Mouse (Mus musculus) R1 (cell line): ENCODE data around the gene Trappc10.

Experiments used
- DNase-seq: peaks from one replicate; pipeline ENCODE4 v3.0.0-alpha.2; 2018; ENCODE audit warnings: low read depth, low spot score

Gene Trappc10

DNA sequence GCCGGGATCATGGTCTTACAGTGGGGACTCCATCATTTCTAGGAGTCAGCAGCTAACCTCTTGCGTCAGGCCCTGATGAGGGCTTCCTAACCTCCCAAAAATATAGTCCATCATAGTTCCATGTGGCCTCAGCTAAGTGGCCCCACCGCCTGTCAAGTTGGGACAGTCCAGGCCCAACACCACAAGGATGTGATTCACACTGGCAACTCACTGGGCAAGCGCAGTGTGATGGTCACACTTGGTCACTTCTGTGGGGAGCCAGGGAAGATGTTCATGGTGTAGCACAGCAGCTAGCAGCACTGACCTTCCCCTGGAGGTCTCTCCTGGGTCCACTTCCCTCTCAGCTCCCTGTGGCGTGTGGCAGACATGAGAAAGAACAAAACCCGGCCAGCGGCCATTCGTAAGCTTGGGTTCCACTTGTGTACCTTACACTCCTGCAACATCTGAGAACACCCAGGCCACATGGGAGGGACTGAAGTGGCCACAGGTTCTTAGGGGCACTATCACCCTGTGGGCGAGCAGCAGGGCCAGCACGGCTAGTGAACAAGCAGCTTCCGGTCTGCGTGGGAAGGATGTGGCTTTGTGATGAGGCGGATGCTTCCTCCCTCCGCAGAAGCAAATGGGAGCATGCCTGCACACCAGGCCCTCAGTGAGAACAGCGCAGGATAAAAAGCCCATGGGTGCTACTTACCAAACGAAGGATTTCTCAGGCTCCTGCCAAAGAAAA, 83.9 kb downstream of the Trappc10 start:
- no peak for DNase-seq

DNA sequence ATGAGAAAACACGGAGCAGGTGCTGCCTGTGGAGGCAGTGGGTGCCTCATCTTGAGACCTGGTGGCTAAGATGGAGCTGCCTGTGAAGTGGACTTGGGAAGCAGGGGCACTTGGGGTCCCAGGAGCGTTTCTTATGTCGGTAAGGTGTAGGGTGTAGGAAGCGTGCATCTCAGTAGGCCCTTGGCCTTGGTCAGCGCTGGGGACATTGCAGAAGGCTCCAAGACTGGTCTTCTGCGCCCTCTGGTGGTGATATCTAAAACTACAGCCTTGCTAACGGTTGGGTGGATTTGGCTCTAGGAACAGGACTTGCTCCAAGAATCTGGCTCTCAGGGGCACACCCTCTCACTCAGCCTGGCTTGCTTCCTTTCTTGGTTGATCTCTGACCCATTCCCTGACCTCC, 84.5 kb downstream of the Trappc10 start:
- DNase-seq = peak; percentile 80

DNA sequence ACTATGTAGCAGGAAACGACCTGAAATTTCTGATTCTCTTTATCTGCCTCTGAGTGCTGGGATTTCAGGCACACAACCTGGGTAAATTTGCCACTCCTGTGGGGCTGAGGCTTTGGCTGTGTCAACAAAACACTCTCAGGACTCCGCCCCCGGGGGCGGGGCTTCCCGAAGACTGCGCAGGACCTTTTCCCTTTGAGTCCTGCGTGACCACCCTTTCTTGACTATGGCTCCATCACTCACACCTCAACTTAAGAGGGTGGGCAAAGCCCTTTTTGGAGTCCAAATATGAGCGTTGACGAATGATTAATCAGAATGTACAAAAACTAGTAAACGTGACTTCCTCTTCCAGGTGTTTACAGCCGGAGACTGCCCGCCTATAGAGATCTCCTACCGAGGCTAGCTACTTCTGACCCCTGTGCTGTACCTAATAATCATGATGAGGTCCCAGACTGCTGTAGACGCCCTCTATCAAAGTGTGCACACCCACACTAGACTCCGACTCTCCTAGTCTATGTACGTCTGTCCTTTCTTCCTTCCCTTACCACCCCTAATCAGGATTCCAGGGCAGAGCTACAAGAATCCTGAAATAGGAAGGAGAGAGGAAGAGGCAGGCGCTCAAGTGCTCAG, 85.1 kb downstream of the Trappc10 start:
- peak; percentile 68 for DNase-seq

DNA sequence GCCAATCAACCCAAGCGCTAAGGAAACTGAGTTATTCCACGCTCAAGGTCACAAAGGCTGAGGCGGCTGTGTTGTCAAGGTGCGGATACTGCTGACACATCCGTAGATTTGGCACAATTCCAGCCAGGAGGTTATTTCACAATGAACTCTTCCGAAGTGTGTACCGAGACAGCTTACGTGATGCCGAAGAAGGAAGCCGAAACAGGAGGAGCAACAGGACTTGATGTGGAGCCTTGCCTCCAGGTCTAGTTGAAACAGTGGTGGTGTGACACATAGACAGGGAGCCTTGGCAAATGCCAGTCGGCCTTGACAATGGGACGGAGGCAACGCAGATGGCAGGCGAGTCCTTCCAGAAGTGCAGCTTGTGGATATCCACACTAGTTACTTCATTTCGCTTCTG, 86.4 kb downstream of the Trappc10 start:
- peak; percentile 31 for DNase-seq

DNA sequence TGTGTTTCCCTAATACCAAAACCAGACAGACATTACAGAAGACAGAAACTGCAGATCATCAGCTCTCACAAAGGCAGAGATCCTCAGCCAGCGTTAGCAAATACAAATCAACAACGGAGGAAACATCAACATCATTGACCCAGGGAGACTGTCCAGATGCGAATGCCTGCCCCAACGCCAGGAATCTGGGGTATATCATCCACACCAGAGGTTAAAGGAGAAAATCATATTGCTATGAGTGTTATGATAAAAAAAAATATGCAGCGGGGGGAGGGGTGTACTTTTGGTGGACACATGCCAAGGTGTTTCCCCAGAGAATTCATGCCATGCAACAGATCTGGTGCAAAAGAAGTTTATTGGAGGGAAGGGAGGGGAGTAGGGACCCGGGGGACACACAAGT, 87.5 kb downstream of the Trappc10 start:
- DNase-seq = no peak

DNA sequence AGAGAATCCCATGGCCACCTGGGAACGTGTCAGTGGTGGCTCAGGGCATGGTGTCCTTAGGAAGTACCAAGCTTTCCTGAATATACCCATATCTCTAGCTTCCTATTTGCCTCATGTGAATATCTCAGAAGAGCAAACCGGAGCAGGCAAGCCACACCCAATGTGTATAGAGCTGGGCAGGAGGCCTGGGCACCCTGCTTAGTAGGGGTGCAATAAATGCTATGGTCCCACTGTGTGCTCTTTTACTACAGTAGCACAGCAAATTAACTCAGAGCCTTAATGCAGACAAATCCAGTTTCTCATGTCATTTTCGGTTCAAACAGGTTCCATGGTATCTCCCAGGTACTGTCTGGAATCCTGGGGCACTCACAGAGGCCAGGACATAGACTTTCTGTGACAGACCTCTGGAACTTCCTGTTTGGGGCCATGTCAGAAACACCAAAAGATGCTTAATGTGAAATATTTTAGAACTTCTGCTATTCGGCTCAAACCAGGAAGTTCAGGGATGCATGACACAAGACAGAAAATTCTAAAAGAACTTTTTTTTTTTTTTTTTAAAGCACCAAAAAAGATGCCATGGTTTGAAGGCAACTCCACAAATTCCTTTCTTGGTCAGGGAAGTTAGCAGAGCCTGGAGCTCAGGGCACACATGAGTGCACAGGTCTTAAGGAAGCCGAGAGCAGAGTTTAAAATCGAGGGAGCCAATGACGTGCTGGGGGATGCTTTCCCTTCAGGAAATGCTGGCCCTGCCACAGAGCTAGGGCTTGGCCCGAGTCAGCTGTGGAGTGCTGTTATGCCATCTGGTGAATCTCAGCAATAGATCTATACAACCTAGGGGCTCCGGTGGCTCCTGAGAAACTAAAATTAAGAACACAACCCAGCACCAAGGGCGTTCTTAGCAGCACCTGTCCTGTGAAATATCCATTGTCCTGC, 95.3 kb downstream of the Trappc10 start:
- DNase-seq = no peak

DNA sequence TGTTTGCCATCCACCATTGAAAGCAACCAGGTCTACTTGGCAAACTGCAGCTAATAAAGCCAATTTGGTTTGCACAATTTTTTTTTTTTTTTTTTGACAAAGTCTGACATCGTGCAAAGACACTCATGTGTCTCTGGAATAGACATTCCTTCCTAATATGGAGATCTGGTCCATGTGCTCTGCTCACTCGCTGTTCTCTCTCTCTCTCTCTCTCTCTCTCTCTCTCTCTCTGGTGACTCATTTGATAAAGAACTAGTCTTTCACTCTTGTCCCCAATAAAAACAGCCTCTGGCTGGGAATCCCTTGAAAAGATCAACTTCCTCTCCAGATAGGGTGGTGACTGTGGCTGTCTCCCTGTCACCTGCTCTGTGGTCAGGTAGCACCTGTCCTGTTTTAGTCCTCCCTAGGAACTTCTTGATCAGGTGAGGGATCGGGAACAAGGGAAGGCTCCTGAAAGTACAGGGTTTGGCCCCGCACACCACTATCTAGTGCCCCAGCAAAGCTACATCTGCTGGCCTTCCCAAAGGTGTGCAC, 96.5 kb downstream of the Trappc10 start:
- DNase-seq = no peak

DNA sequence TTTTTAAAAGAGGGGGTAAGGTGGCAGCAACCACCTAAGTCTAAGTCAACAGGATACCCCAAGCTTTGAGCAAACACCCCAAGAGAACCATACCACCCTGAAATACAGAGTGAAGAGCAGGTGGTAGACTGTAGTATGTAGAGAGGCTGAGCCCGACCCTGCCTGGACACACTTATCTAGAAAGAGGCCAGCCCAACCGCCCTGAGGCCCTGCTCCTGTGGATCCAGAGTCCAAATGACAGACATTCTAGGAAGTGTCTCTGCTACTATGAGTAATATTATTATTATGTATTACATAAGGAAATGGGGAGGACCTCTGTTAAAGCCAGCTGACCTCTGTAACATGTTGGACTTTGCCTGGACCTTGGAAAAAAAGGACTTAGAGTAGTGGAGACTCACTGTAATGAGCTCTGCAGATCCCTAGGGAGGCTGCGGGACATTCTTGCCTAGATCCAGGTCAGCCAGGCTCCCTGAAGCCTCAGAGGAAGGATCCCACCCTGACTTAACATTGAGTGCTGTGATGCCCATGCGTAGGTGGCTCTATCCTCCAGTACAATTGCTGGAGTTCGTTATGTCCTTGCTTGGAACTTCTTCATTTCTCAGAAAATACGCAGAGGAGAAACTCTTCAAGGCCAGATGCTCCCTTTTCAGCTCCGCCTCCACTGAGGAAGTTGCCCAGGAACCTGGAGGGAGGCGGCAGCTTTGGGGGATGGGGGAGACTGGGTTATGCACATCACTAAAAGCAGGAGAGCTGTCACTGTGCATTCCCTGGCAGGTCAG, 100.5 kb downstream of the Trappc10 start:
- DNase-seq = no peak

DNA sequence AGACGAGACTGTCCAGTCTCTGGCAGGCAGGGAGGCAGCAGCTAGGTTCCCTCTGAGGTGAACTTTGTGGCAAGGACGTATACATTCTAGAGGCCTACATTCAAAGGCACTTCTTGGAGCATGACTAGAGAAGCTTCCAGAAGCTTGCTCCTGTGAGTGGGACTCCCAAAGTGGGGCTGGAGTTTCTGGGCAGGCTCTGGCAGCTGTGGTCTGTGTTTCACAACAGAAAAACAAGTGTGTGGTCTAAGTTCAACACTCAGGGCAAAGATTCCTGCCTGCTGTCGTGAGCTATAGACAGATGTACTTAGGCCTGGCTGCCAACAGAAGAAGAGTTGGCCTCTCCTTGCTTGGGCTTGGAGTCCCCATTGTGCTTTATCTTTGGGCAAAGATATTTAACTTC, 103.6 kb downstream of the Trappc10 start:
- no peak for DNase-seq

DNA sequence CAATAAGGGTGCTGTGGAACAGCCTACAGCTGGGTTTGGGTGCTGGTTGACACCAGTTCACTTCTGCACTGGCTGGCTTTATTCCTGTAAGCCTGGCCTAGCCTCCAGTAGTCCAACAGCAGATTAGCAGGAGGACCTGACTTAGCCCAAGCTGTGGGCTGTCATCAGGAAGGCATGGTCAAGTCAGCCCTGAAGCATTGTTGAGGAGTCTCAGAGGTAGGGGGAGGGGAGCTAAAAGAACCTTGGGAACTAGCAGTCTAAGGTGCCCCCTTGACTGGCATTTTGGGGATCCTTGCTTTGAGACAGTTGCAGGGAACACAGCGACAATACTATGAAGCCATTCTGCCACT, 104.2 kb downstream of the Trappc10 start:
- no peak for DNase-seq

DNA sequence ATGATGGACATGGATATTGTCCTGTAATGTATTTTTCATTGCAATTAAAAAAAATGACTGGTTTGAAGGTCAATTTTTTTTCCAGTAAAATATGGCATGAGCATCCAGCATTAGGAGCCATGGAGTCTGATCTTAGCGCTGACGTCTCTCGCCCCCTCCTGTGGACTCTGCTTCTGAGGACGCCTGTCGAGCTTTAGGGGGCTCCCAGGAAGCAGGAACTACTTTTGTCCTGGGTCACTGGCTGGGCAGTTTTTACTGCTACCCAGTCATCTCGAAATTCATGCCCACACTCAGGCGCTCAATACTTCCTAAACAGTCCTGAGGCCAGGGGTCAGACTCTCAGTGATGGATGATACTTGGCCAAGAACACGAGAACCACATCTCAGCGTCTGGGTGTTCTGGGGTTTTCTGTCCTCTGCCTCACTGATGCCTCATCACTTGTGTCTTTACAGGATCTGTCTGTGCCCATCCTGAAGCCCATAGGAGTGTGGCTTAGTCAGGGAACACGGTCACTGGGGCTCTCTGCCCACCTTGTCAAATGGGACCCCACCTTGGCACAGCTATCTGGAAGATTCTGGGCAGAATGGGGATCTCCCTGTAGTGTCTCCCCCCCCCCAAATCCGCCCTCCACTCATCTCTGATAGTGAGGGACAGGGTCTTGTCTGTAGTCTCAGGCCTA, 104.7 kb downstream of the Trappc10 start:
- no peak for DNase-seq

DNA sequence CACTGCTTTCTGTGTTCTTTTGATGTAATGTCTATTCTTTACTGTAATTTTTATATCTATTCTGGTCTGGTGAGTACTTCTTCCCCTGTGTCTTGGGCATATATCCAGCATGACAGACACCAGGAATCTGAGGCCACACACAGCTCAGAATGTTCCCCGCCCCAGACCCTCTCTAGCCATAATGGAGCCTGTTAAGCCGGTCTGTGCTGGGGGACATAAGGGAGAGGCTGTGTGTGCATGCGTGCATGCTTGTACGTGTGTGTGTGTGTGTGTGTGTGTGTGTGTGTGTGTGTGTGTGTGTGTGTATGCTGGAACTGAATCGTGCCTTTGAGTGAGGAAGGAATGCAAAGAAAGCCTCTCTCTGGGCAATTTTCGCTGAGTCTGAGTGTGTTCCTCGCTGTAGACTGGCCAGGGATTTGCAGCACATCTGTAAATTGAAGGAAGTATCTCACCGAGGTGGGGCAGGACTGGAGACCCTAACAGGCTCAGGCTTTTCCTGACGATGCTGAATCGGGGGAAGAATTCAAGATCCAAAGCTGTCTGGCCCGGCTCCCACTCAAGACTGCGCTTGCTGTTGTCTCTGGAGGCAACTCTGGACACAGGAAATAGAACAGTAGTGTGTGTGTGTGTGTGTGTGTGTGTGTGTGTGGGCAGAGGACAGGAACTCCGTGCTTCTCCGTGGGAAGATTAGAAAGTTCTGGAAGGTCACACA, 105.5 kb downstream of the Trappc10 start:
- no peak for DNase-seq

DNA sequence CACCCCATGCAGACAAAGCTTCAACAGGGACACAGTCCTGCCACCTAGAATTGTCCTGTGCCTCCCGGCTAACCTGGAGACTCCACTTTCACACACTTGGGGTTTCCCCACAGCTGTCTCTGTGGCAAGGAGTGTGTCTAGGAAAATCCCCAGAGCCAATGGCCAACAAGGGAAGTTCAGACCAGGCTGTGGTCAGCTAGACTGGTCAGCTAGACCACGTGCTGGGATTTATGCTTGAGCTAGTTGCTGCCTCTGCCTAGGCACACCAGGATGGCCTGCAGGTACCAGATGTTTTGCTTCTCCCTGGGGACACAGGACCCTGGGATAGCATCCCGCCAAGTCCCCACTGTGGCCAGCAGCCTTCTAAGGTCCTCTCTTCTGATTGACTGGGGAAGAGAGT, 107.2 kb downstream of the Trappc10 start:
- no peak for DNase-seq
